Mouse (Mus musculus): ENCODE results near the gene Prok2.

GRCm38 (mm10) chr6:99715191-99715590 is 11.0 kb downstream of the Prok2 start:
- no peak for TF ChIP-seq TAL1 (IDR thresholded peaks at IDR 0.05; ENCODE audit: low read length)
- TF ChIP-seq GATA1 (IDR thresholded peaks at IDR 0.05; ENCODE audit: low read length), result no peak
